Mouse (Mus musculus): ENCODE data around the gene Asf1b.

DNA sequence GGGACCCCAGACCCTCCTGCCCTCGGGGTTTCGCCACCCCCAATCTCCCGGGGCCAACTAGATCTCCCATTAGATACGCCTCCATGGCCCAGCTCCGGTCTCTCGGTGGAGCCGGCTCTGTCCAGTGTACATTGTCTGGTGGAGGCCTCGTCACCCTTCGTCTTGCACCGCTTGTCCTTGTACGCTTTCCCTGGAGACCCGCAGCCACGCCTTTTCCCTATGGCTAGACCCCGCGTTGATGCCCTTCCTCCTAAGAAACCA, 581 bp downstream of the Asf1b start:
- TF ChIP-seq POLR2A (IDR thresholded peaks at IDR 0.05; ENCODE audit: insufficient read depth, low read length) (no peak), CTCF (IDR thresholded peaks at IDR 0.05; ENCODE audit: low read depth, low read length) (no peak)

All from ES-Bruce4 (cell line).